Comparison of ENCODE assay signal across 8 mouse cellular contexts in the genomic region with DNA sequence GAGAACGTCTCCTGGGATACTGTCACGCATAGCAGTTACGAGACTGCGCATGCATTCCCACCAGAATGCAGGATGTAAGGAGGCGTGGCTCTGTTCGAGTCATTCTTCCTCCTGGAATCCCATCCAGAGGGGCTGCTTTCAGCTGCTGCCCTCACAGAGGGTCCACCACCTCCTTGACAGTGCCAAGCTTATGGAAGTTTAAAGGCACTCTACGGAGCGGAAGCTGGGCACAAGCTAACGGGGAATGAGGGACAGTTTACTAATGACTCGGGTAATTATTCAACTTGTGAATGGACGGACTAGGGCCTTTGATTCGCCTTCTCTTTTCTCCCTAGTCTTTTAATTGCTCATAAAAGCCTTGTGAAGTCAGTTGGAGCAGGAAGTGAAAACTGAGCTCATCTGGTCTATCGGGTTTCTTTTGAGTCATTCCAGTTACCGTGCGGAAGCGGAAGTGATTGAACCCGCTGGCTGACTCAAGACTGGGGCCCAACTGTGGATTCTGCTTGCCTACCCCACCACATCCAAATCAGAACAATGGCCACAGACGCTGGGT.
A peak's percentile ranks its signal among the peaks of the same experiment; 100 is the strongest.
DNase-seq lines count a peak whose midpoint lies in the region; ATAC-seq and TF ChIP-seq lines count a peak whose summit lies in the region.

No protein-coding gene starts in this region.

- H3K9ac ChIP-seq in forebrain, embryonic 15.5 days (replicated peaks) = peak overlapping the region; percentile 25
- H3K9ac ChIP-seq in kidney, postnatal 0 days (ENCODE audit: low read depth, low read length) = peak overlapping the region; percentile 45
- no peak overlapping the region for H3K9ac ChIP-seq in midbrain, embryonic 11.5 days (ENCODE audit: low read length)

- no peak for TF ChIP-seq POLR2A in thymus, adult 2 months (IDR thresholded peaks at IDR 0.05; ENCODE audit: control insufficient read depth, extremely low read depth, insufficient read depth, low read length, poor library complexity)

- H3K27me3 ChIP-seq in forebrain, embryonic 15.5 days = no peaks in the 10 kb centered on the region
- no peaks in the 10 kb centered on the region for H3K27me3 ChIP-seq in kidney, postnatal 0 days (ENCODE audit: insufficient read depth, low read length)
- no peaks in the 10 kb centered on the region for H3K27me3 ChIP-seq in midbrain, embryonic 11.5 days (ENCODE audit: control insufficient read depth, insufficient read depth, low read length)
- no peaks in the 10 kb centered on the region for H3K27me3 ChIP-seq in thymus, adult 2 months (ENCODE audit: control insufficient read depth, insufficient read depth, low read length)

- H3K4me3 ChIP-seq in forebrain, embryonic 15.5 days = peak overlapping the region; percentile 40
- peak overlapping the region; percentile 35 for H3K4me3 ChIP-seq in kidney, postnatal 0 days (replicated peaks; ENCODE audit: low read depth, low read length)
- H3K4me3 ChIP-seq in midbrain, embryonic 11.5 days (ENCODE audit: low read depth, low read length) = no peak overlapping the region
- no peak overlapping the region for H3K4me3 ChIP-seq in thymus, adult 2 months (ENCODE audit: control insufficient read depth, insufficient read depth, low read length)

- peak overlapping the region; percentile 25; the same call in 1 of the 2 replicates for H3K27ac ChIP-seq in forebrain, embryonic 15.5 days (replicated peaks)
- H3K27ac ChIP-seq in kidney, postnatal 0 days = peak overlapping the region; percentile 44; the same call in 1 of the 2 replicates
- no peak overlapping the region for H3K27ac ChIP-seq in midbrain, embryonic 11.5 days (ENCODE audit: low read depth, low read length)
- H3K27ac ChIP-seq in thymus, adult 2 months (ENCODE audit: control insufficient read depth, insufficient read depth, low read length) = peak overlapping the region; percentile 71

- TF ChIP-seq CTCF in kidney, postnatal 0 days (IDR thresholded peaks at IDR 0.05; ENCODE audit: low read depth) = no peak
- no peak for TF ChIP-seq CTCF in thymus, adult 2 months (IDR thresholded peaks at IDR 0.05; ENCODE audit: borderline replicate concordance, control insufficient read depth, extremely low read depth, insufficient read depth, low read length, poor library complexity)

- H3K4me2 ChIP-seq in forebrain, embryonic 15.5 days (replicated peaks) = peak overlapping the region; percentile 66
- H3K4me2 ChIP-seq in kidney, postnatal 0 days (ENCODE audit: low read length) = peak overlapping the region; percentile 61
- peak overlapping the region; percentile 26; the same call in 1 of the 2 replicates for H3K4me2 ChIP-seq in midbrain, embryonic 11.5 days

- peaks cover 5% of the 10 kb centered on the region; the same call in 1 of the 2 replicates for H3K4me1 ChIP-seq in forebrain, embryonic 15.5 days
- H3K4me1 ChIP-seq in kidney, postnatal 0 days (replicated peaks; ENCODE audit: insufficient read depth, low read length) = peaks cover 5% of the 10 kb centered on the region; the same call in 1 of the 2 replicates
- H3K4me1 ChIP-seq in midbrain, embryonic 11.5 days (ENCODE audit: control insufficient read depth, insufficient read depth, low read length) = no peaks in the 10 kb centered on the region
- H3K4me1 ChIP-seq in thymus, adult 2 months (replicated peaks; ENCODE audit: control insufficient read depth, insufficient read depth, low read length) = peaks cover 7% of the 10 kb centered on the region

- H3K9me3 ChIP-seq in forebrain, embryonic 15.5 days = no peaks in the 10 kb centered on the region
- H3K9me3 ChIP-seq in kidney, postnatal 0 days (replicated peaks; ENCODE audit: low read length) = no peaks in the 10 kb centered on the region
- no peaks in the 10 kb centered on the region for H3K9me3 ChIP-seq in midbrain, embryonic 11.5 days (ENCODE audit: control insufficient read depth, low read length)

- no peaks in the 10 kb centered on the region for H3K36me3 ChIP-seq in forebrain, embryonic 15.5 days
- H3K36me3 ChIP-seq in kidney, postnatal 0 days (ENCODE audit: insufficient read depth, low read length) = no peaks in the 10 kb centered on the region
- H3K36me3 ChIP-seq in midbrain, embryonic 11.5 days (ENCODE audit: control insufficient read depth, insufficient read depth, low read length) = no peaks in the 10 kb centered on the region
- H3K36me3 ChIP-seq in thymus, adult 2 months (ENCODE audit: control insufficient read depth, insufficient read depth, low read length) = no peaks in the 10 kb centered on the region

- peak; percentile 50 for DNase-seq in layer of hippocampus, adult 9-11 months
- no peak for DNase-seq in layer of hippocampus, adult 9-10 months (ENCODE audit: low spot score)
- peak; percentile 20 for DNase-seq in ZHBTc4 (ENCODE audit: low read depth, low spot score)
- peak; percentile 72 for DNase-seq in kidney, postnatal 0 days (ENCODE audit: low spot score)
- no peak for DNase-seq in midbrain, embryonic 11.5 days (ENCODE audit: low spot score, missing footprints)
- peak; percentile 30 for DNase-seq in thymus, adult 2 months
- no peak for DNase-seq in cerebellum, postnatal 36 days

- peak; percentile 77 for ATAC-seq in forebrain, embryonic 15.5 days (replicated peaks)
- ATAC-seq in kidney, postnatal 0 days (replicated peaks; ENCODE audit: low FRiP score, low read depth) = peak; percentile 43; the same call in 1 of the 2 replicates
- ATAC-seq in midbrain, embryonic 11.5 days (ENCODE audit: low FRiP score) = peak; percentile 63; the same call in 1 of the 2 replicates

- 10% methylated on average over 18 of the region's 18 CpGs for WGBS in forebrain, embryonic 15.5 days
- 3% methylated on average over 18 of the region's 18 CpGs for WGBS in kidney, postnatal 0 days
- WGBS in midbrain, embryonic 11.5 days = 57% methylated on average over 18 of the region's 18 CpGs
- WGBS in thymus, adult 2 months = 48% methylated on average over 18 of the region's 18 CpGs

Comparison
In these comparisons a context has a peak if more than half of its experiments do, and no peak if none do; other contexts are left out.
1. DNase-seq: peak in layer of hippocampus, adult 9-11 months (single experiment), ZHBTc4 (single experiment), kidney, postnatal 0 days (single experiment) and thymus, adult 2 months (single experiment); none in layer of hippocampus, adult 9-10 months (single experiment), midbrain, embryonic 11.5 days (single experiment) and cerebellum, postnatal 36 days (0 of 2).
2. H3K4me3 ChIP-seq: peak in forebrain, embryonic 15.5 days (single experiment) and kidney, postnatal 0 days (single experiment); none in midbrain, embryonic 11.5 days (single experiment) and thymus, adult 2 months (single experiment).
3. Peak in every context shown above with its lines, with median percentiles within 50 percentile points of each other: ATAC-seq and H3K4me2 ChIP-seq.